Mouse (Mus musculus) kidney, postnatal 36 days (tissue): ENCODE measurements at regions not wholly inside any gene's neighbourhood (a gene's known extent, or its start where the extent isn't known, plus 50 kb on each side); places are given as distances from the start of the nearest gene placed in this dataset.

ENCODE experiments used
- DNase-seq, 2 experiments: peaks; one replicate each; pipeline ENCODE4 v3.0.0; 2021 to 2022; ENCODE audit warnings: mixed read lengths in 2 of 2

GRCm38 (mm10) chr9:47909051-47909450, 252.8 kb upstream of the Nxpe4 start:
- DNase-seq = no peak

GRCm38 (mm10) chr9:47910501-47910906, 251.3 kb upstream of the Nxpe4 start:
- no peak for DNase-seq

GRCm38 (mm10) chr9:47912823-47913222, 249.0 kb upstream of the Nxpe4 start:
- no peak for DNase-seq

GRCm38 (mm10) chr9:47935299-47935698, 226.5 kb upstream of the Nxpe4 start:
- peak in 1 of 2 experiments; percentile 59 for DNase-seq

- DNase-seq = no peak
Observed at GRCm38 (mm10) chr9:47935957-47936457, 225.8 kb upstream of the Nxpe4 start.

- no peak for DNase-seq
Observed at GRCm38 (mm10) chr9:47938941-47939710, 222.7 kb upstream of the Nxpe4 start.

GRCm38 (mm10) chr9:47942761-47943583, 218.9 kb upstream of the Nxpe4 start:
- DNase-seq = no peak

GRCm38 (mm10) chr9:47946226-47946625, 215.6 kb upstream of the Nxpe4 start:
- no peak for DNase-seq

- DNase-seq = no peak
Observed at GRCm38 (mm10) chr9:47957881-47958280, 203.9 kb upstream of the Nxpe4 start.

- no peak for DNase-seq
Observed at GRCm38 (mm10) chr9:47958861-47959260, 203.0 kb upstream of the Nxpe4 start.

GRCm38 (mm10) chr9:47961176-47961575, 200.6 kb upstream of the Nxpe4 start:
- no peak for DNase-seq

- DNase-seq = no peak
Observed at GRCm38 (mm10) chr9:47962161-47962560, 199.7 kb upstream of the Nxpe4 start.

GRCm38 (mm10) chr9:47962589-47962988, 199.2 kb upstream of the Nxpe4 start:
- DNase-seq = no peak

- DNase-seq = no peak
Observed at GRCm38 (mm10) chr9:47973130-47973529, 188.7 kb upstream of the Nxpe4 start.

- no peak for DNase-seq
Observed at GRCm38 (mm10) chr9:47985356-47986111, 176.3 kb upstream of the Nxpe4 start.

- no peak for DNase-seq
Observed at GRCm38 (mm10) chr9:47987266-47987665, 174.6 kb upstream of the Nxpe4 start.

GRCm38 (mm10) chr9:47994671-47995070, 167.2 kb upstream of the Nxpe4 start:
- no peak for DNase-seq

GRCm38 (mm10) chr9:47999632-48000031, 162.2 kb upstream of the Nxpe4 start:
- no peak for DNase-seq

GRCm38 (mm10) chr9:48029021-48029420, 132.8 kb upstream of the Nxpe4 start:
- DNase-seq = no peak

- no peak for DNase-seq
Observed at GRCm38 (mm10) chr9:48030839-48031238, 131.0 kb upstream of the Nxpe4 start.

- no peak for DNase-seq
Observed at GRCm38 (mm10) chr9:48035959-48036358, 125.9 kb upstream of the Nxpe4 start.

- no peak for DNase-seq
Observed at GRCm38 (mm10) chr9:48044826-48045225, 117.0 kb upstream of the Nxpe4 start.

GRCm38 (mm10) chr9:48047846-48048245, 114.0 kb upstream of the Nxpe4 start:
- DNase-seq = no peak
